Mouse (Mus musculus) small intestine, adult 2 months (tissue): Measurements from ENCODE around the gene Bloc1s5.

Source experiments
- CTCF ChIP-seq: fragments of 200-500 bp; IDR thresholded peaks from 2 replicates; pipeline ENCODE4 v1.5.1; 2012; ENCODE audit warnings: low read depth, mild to moderate bottlenecking, control low read depth, inconsistent platforms, low read length, moderate library complexity, mixed read lengths; ENCODE audit not compliant: insufficient replicate concordance, insufficient read length; ENCODE audit errors: extremely low read depth
- POLR2A ChIP-seq: fragments of 200-500 bp; IDR thresholded peaks from 2 replicates; pipeline ENCODE4 v1.6.1; 2012; ENCODE audit warnings: low read depth, mild to moderate bottlenecking, control low read depth, inconsistent platforms, low read length, moderate library complexity

DNA sequence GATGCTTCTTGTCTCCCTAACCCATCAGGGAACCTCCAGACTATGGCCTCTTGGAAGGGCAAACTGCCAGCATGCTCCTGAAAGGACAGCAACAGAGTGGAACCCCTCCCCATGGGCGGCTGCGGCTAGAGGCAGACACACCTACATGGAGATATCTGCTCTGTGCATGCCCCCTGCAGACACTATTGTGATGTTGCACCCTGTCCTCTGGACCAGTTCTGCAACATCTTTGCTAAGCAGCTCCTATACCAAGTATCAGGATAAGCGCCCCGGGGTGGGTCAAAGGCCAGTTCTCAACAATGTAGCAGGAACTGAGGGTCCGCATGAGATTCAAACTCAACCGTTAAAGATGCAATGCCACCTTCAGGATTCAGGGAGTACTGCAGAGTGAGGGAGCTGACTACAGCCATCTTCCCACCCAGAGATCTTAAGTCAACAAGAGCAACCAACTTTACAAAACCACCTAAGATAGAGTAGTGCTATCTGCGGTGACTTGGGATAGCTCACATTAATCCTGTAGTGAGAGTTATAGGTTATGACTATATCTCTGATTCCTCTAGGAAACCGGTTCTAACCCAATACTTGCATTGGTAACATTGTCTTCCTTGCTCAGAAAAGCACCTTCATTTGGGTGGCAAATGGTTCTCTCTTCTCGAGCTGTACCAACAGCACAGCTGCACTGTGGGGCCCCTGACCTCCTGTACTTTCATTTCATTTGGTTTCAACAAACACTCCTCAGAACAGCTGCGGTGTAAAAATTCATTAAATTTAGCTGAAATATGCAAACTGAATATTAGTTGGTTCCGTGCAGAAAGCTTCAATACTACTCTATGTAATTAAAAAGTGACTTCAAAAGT is 54.1 kb downstream of the Bloc1s5 start:
- TF ChIP-seq CTCF (peak; percentile 83; the same call in 1 of the 2 replicates), POLR2A (no peak)
